Mouse (Mus musculus): Measurements from ENCODE around the gene Mtcl1. TPM values are rescaled to one million over a fixed set of nuclear protein-coding genes. Genes with fewer than 3 reads are reported as not detected.

Mtcl1 gene
- polyA plus RNA-seq, 1 experiment from 2014 or later = 4.1 TPM

GRCm38 (mm10) chr17:66317576-66317975, 132.0 kb downstream of the Mtcl1 start:
- no peaks in the 10 kb centered on the region; the same call in 1 of the 2 replicates for H3K27me3 ChIP-seq
- no peaks in the 10 kb centered on the region for H3K9me3 ChIP-seq
- ATAC-seq (ENCODE audit: insufficient number of reproducible peaks, insufficient read depth, low FRiP score, low TSS enrichment, low read depth) = no peak
- no peak overlapping the region for H3K9ac ChIP-seq
- 91% methylated on average over 4 of the region's 4 CpGs for WGBS
- no peak overlapping the region for H3K27ac ChIP-seq
- H3K4me1 ChIP-seq = peaks cover 18% of the 10 kb centered on the region
- no peaks in the 10 kb centered on the region for H3K36me3 ChIP-seq
- no peak overlapping the region for H3K4me3 ChIP-seq
- H3K4me2 ChIP-seq = no peak overlapping the region

- ATAC-seq (ENCODE audit: insufficient number of reproducible peaks, insufficient read depth, low FRiP score, low TSS enrichment, low read depth) = no peak
- 87% methylated on average over 5 of the region's 5 CpGs for WGBS
- H3K9ac ChIP-seq = no peak overlapping the region
- H3K9me3 ChIP-seq = no peaks in the 10 kb centered on the region
- no peak overlapping the region for H3K4me3 ChIP-seq
- H3K4me2 ChIP-seq = no peak overlapping the region
- no peaks in the 10 kb centered on the region for H3K36me3 ChIP-seq
- no peak overlapping the region for H3K27ac ChIP-seq
- peaks cover 18% of the 10 kb centered on the region for H3K4me1 ChIP-seq
- H3K27me3 ChIP-seq = no peaks in the 10 kb centered on the region; the same call in 1 of the 2 replicates
Observed at GRCm38 (mm10) chr17:66317156-66317555, 132.4 kb downstream of the Mtcl1 start.

DNA sequence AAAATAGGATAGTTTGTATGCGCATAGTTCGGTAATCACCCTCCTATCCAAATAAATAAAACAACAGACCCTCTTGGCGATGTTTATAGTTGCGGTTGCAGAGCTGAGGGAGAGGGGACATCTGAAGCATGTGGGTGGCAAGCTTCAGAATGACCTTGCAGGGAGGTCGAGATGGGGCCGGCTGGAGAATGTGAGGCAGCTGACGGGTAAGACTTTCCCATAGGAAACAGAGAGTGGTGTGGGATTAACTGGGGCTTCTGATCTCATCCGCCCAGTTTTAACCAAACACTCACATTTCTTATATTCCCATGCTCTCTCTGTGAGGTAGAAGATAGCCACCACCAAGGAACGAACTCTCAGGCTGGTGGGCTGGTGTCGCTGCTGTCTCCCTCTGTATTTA, 134.1 kb downstream of the Mtcl1 start:
- H3K9me3 ChIP-seq = no peaks in the 10 kb centered on the region
- H3K4me3 ChIP-seq = no peak overlapping the region
- H3K9ac ChIP-seq = no peak overlapping the region
- H3K4me2 ChIP-seq = peak overlapping the region; percentile 38
- no peaks in the 10 kb centered on the region for H3K36me3 ChIP-seq
- H3K4me1 ChIP-seq = peaks cover 18% of the 10 kb centered on the region
- no peak overlapping the region for H3K27ac ChIP-seq
- no peak for ATAC-seq (ENCODE audit: insufficient number of reproducible peaks, insufficient read depth, low FRiP score, low TSS enrichment, low read depth)
- no peaks in the 10 kb centered on the region; the same call in 1 of the 2 replicates for H3K27me3 ChIP-seq
- WGBS = 12% methylated on average over 10 of the region's 10 CpGs

GRCm38 (mm10) chr17:66314566-66315285, 134.8 kb downstream of the Mtcl1 start:
- no peaks in the 10 kb centered on the region for H3K36me3 ChIP-seq
- no peak for ATAC-seq (ENCODE audit: insufficient number of reproducible peaks, insufficient read depth, low FRiP score, low TSS enrichment, low read depth)
- H3K4me3 ChIP-seq = no peak overlapping the region
- no peak overlapping the region for H3K9ac ChIP-seq
- no peaks in the 10 kb centered on the region; the same call in 1 of the 2 replicates for H3K27me3 ChIP-seq
- 44% methylated on average over 13 of the region's 13 CpGs for WGBS
- no peak overlapping the region for H3K27ac ChIP-seq
- peak overlapping the region; percentile 38 for H3K4me2 ChIP-seq
- peaks cover 18% of the 10 kb centered on the region for H3K4me1 ChIP-seq
- H3K9me3 ChIP-seq = no peaks in the 10 kb centered on the region

- Histone ChIP-seq H3K36me3 (no peaks in the 10 kb centered on the region), H3K9me3 (no peaks in the 10 kb centered on the region), H3K4me2 (no peak overlapping the region), H3K9ac (no peak overlapping the region), H3K27ac (no peak overlapping the region), H3K27me3 (no peaks in the 10 kb centered on the region), H3K4me1 (no peaks in the 10 kb centered on the region), H3K4me3 (no peak overlapping the region)
- WGBS = 81% methylated on average over 7 of the region's 7 CpGs
- ATAC-seq (ENCODE audit: insufficient number of reproducible peaks, insufficient read depth, low FRiP score, low TSS enrichment, low read depth) = no peak
Observed at GRCm38 (mm10) chr17:66301906-66302305, 147.6 kb downstream of the Mtcl1 start.

GRCm38 (mm10) chr17:66301267-66301666, 148.3 kb downstream of the Mtcl1 start:
- no peak overlapping the region for H3K27ac ChIP-seq
- WGBS = 56% methylated on average over 4 of the region's 4 CpGs
- H3K9me3 ChIP-seq = no peaks in the 10 kb centered on the region
- H3K27me3 ChIP-seq = no peaks in the 10 kb centered on the region
- H3K4me1 ChIP-seq = no peaks in the 10 kb centered on the region
- no peak for ATAC-seq (ENCODE audit: insufficient number of reproducible peaks, insufficient read depth, low FRiP score, low TSS enrichment, low read depth)
- no peaks in the 10 kb centered on the region for H3K36me3 ChIP-seq
- H3K4me2 ChIP-seq = no peak overlapping the region
- no peak overlapping the region for H3K9ac ChIP-seq
- H3K4me3 ChIP-seq = no peak overlapping the region

- 89% methylated on average over 3 of the region's 3 CpGs for WGBS
- H3K4me2 ChIP-seq = no peak overlapping the region
- H3K27me3 ChIP-seq = no peaks in the 10 kb centered on the region
- ATAC-seq (ENCODE audit: insufficient number of reproducible peaks, insufficient read depth, low FRiP score, low TSS enrichment, low read depth) = no peak
- H3K4me1 ChIP-seq = no peaks in the 10 kb centered on the region
- no peaks in the 10 kb centered on the region for H3K36me3 ChIP-seq
- no peak overlapping the region for H3K4me3 ChIP-seq
- H3K9ac ChIP-seq = no peak overlapping the region
- H3K9me3 ChIP-seq = no peaks in the 10 kb centered on the region
- no peak overlapping the region for H3K27ac ChIP-seq
Observed at GRCm38 (mm10) chr17:66297721-66298120, 151.8 kb downstream of the Mtcl1 start.

GRCm38 (mm10) chr17:66293581-66293980, 156.0 kb downstream of the Mtcl1 start:
- Histone ChIP-seq H3K27ac (no peak overlapping the region), H3K9ac (no peak overlapping the region), H3K36me3 (no peaks in the 10 kb centered on the region), H3K4me1 (no peaks in the 10 kb centered on the region), H3K27me3 (no peaks in the 10 kb centered on the region), H3K9me3 (no peaks in the 10 kb centered on the region), H3K4me3 (no peak overlapping the region), H3K4me2 (no peak overlapping the region)
- ATAC-seq (ENCODE audit: insufficient number of reproducible peaks, insufficient read depth, low FRiP score, low TSS enrichment, low read depth) = no peak
- 90% methylated on average over 4 of the region's 4 CpGs for WGBS

DNA sequence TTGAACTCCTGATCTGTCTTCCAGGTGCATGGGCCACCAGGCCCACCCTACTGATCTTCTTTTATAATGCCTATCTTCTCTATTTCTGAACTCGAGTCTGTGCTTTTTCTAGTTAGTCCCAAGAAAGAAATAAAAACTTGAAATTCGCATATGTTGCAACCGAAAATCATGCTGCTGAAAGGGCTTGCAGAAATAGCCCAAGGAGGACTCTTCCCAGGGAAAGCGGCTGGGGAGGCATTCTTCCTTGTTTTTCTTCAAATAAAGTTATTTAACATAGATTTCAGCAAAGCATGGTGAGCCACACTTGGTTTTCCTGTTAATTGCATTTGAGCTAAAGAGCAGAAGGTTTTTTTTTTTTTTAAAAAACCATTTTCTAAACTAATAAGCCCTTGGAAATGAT, 159.7 kb downstream of the Mtcl1 start:
- no peaks in the 10 kb centered on the region for H3K36me3 ChIP-seq
- WGBS = 85% methylated on average over 4 of the region's 4 CpGs
- H3K4me1 ChIP-seq = no peaks in the 10 kb centered on the region
- no peak overlapping the region for H3K27ac ChIP-seq
- no peak for ATAC-seq (ENCODE audit: insufficient number of reproducible peaks, insufficient read depth, low FRiP score, low TSS enrichment, low read depth)
- H3K9me3 ChIP-seq = no peaks in the 10 kb centered on the region
- no peak overlapping the region for H3K4me3 ChIP-seq
- H3K4me2 ChIP-seq = no peak overlapping the region
- no peaks in the 10 kb centered on the region for H3K27me3 ChIP-seq
- H3K9ac ChIP-seq = no peak overlapping the region

Other genes starting within 250 kb of the Mtcl1 start
- 55.9 and 61.9 TPM in 2 replicates for gene Rab12, start 70.0 kb upstream of the Mtcl1 start, polyA plus RNA-seq (2015; fragmentation: Nextera tagmentation; extraction: Ambion mirVana)
- 0.13 and 0.30 TPM in 2 replicates for gene Themis3, start 144.9 kb upstream of the Mtcl1 start, polyA plus RNA-seq (2015; fragmentation: Nextera tagmentation; extraction: Ambion mirVana)